Comparison of ENCODE assay signal across 22 mouse cellular contexts in genomic region chr11:32638521-32639255, GRCm38 (mm10). TPM values are rescaled to one million over a fixed set of nuclear protein-coding genes. Genes with fewer than 3 reads are reported as not detected.
DNase-seq lines count a peak whose midpoint lies in the region; ATAC-seq and TF ChIP-seq lines count a peak whose summit lies in the region.
"Had no signal": no experiment of that assay in that cellular context is flagged by ENCODE, and none has a peak within 500 bp of the region (broad histone marks: within the 10 kb centered on the region; RNA-seq: fewer than 3 reads in every experiment).

No protein-coding gene starts in this region.

- intact Hi-C loops in gastrocnemius, adult 2 months (cut with DNase I), result no loop called here
- intact Hi-C loops in gastrocnemius, postnatal 14 days (cut with DNase I; ENCODE audit: low total_unique reads), result no loop called here

- H3K27ac ChIP-seq in gastrocnemius, adult 2 months, result peak overlapping the region; percentile 25
- no peak overlapping the region for H3K27ac ChIP-seq in midbrain, embryonic 10.5 days (replicated peaks)
- H3K27ac ChIP-seq: embryonic facial prominence, embryonic 15.5 days; forebrain, embryonic 10.5 days; hindbrain, embryonic 14.5 days; liver, embryonic 14.5 days; lung, embryonic 15.5 days; macrophage; midbrain, embryonic 12.5 days had no signal

- no peak overlapping the region for H3K4me3 ChIP-seq in gastrocnemius, adult 2 months
- H3K4me3 ChIP-seq in megakaryocyte, embryonic 14.5 days (replicated peaks), result peak overlapping the region; percentile 60
- H3K4me3 ChIP-seq in midbrain, embryonic 10.5 days, result no peak overlapping the region
- H3K4me3 ChIP-seq: embryonic facial prominence, embryonic 15.5 days; forebrain, embryonic 10.5 days; lung, embryonic 15.5 days; midbrain, embryonic 12.5 days had no signal

- no peaks in the 10 kb centered on the region for H3K9me3 ChIP-seq in megakaryocyte, embryonic 14.5 days
- H3K9me3 ChIP-seq in midbrain, embryonic 10.5 days (replicated peaks), result no peaks in the 10 kb centered on the region
- H3K9me3 ChIP-seq: embryonic facial prominence, embryonic 15.5 days; forebrain, embryonic 10.5 days; lung, embryonic 15.5 days; midbrain, embryonic 12.5 days had no signal

- DNase-seq in gastrocnemius, adult 2 months, result no peak
- DNase-seq in gastrocnemius, postnatal 14 days, result no peak
- DNase-seq in brain, adult 2 months (ENCODE audit: low read depth, low spot score), result peak; percentile 25
- DNase-seq in fibroblast of lung, adult 2 months (ENCODE audit: low read depth), result peak; percentile 46
- DNase-seq in layer of hippocampus, adult 9-10 months (ENCODE audit: low spot score), result no peak
- DNase-seq in midbrain, embryonic 10.5 days (ENCODE audit: low spot score), result no peak
- DNase-seq: adrenal gland, postnatal 25 days; heart, postnatal 4 days; kidney, adult 8-10 months; kidney, postnatal 25 days; retina, postnatal 1 day; right cerebral cortex, postnatal 25 days had no signal

- no peak for TF ChIP-seq CTCF in gastrocnemius, adult 2 months (IDR thresholded peaks at IDR 0.05)

- no peaks in the 10 kb centered on the region for H3K27me3 ChIP-seq in megakaryocyte, embryonic 14.5 days (replicated peaks)
- H3K27me3 ChIP-seq in midbrain, embryonic 10.5 days (ENCODE audit: low read depth, poor library complexity, severe bottlenecking), result no peaks in the 10 kb centered on the region
- H3K27me3 ChIP-seq: embryonic facial prominence, embryonic 15.5 days; lung, embryonic 15.5 days; midbrain, embryonic 12.5 days had no signal

- peaks cover 62% of the 10 kb centered on the region for H3K4me1 ChIP-seq in megakaryocyte, embryonic 14.5 days
- peaks cover 19% of the 10 kb centered on the region for H3K4me1 ChIP-seq in midbrain, embryonic 10.5 days

- peaks cover 11% of the 10 kb centered on the region for H3K36me3 ChIP-seq in megakaryocyte, embryonic 14.5 days (replicated peaks; ENCODE audit: low read length)
- no peaks in the 10 kb centered on the region for H3K36me3 ChIP-seq in midbrain, embryonic 10.5 days
- H3K36me3 ChIP-seq: embryonic facial prominence, embryonic 15.5 days; forebrain, embryonic 10.5 days; lung, embryonic 15.5 days; midbrain, embryonic 12.5 days had no signal

- 86% methylated on average over 8 of the region's 8 CpGs for WGBS in midbrain, embryonic 10.5 days

- ATAC-seq in megakaryocyte, adult 5-6 weeks (ENCODE audit: poor library complexity, severe bottlenecking), result no peak
- ATAC-seq: inflammation-experienced regulatory T-cells, adult 6 months had no signal

RNA-seq across cellular contexts. Expression of gene Fbxw11, which starts 3.8 kb away (rescaled TPM):
- total RNA-seq in gastrocnemius, adult 2 months (2021), result 10 to 100 TPM; 56.9 to 68.9 TPM
- 10 to 100 TPM; 53.3 to 53.6 TPM for total RNA-seq in gastrocnemius, postnatal 14 days (2021)
- polyA plus RNA-seq in megakaryocyte, embryonic 14.5 days (2012; ENCODE audit: insufficient read depth, low replicate concordance), result 2.9 and 13.1 TPM in 2 replicates
- total RNA-seq in megakaryocyte, adult 5-6 weeks (2015), result 30.0 and 30.4 TPM in 2 replicates
- 47.0 and 52.8 TPM in 2 replicates for total RNA-seq in megakaryocyte, adult 5-6 weeks (2017)
- polyA plus RNA-seq in midbrain, embryonic 10.5 days (2016; fragmentation: Nextera tagmentation; extraction: Ambion mirVana), result 93.9 and 102 TPM in 2 replicates

Comparison
In these comparisons a context has a peak if more than half of its experiments do, and no peak if none do; other contexts are left out.
1. DNase-seq: peak in brain, adult 2 months (single experiment) and fibroblast of lung, adult 2 months (single experiment); none in gastrocnemius, adult 2 months (single experiment), gastrocnemius, postnatal 14 days (single experiment), layer of hippocampus, adult 9-10 months (single experiment) and midbrain, embryonic 10.5 days (single experiment).